Mouse (Mus musculus) spleen, adult 2 months (tissue): ENCODE data around the gene Tacc3.

Experiments
- CTCF ChIP-seq: fragments of 200-500 bp; IDR thresholded peaks from 2 replicates; pipeline ENCODE4 v1.5.1; 2011; ENCODE audit warnings: mild to moderate bottlenecking, inconsistent platforms; ENCODE audit not compliant: insufficient read depth, insufficient read length, insufficient replicate concordance; ENCODE audit errors: extremely low read depth
- POLR2A ChIP-seq: fragments of 200-500 bp; IDR thresholded peaks from 2 replicates; pipeline ENCODE4 v1.6.1; 2011; ENCODE audit warnings: low read depth, low read length, inconsistent platforms

DNA sequence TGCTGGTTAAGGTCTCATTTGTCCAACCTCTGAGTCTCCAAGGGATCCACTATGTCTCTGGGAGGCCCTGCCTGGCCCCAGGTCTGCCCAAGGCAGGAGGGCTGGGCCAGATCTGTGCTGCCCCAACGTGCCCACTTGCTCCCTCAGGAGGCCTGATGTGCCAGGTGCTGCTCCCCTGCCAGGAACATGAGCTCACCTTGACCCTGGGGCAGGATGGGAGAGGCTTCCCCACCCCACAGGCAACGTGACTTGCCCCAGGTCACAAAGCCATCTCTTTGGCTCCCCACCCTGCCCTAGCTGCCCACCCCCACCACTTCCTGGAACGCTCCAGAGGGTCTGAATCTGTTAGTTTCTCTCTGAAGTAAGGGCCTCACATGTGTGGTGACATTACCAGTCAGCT lies 23.1 kb downstream of the Tacc3 start:
- TF ChIP-seq POLR2A (no peak), CTCF (no peak)
